Mouse (Mus musculus): ENCODE results near the gene Ms4a12. TPM values are rescaled to one million over a fixed set of nuclear protein-coding genes. Genes with fewer than 3 reads are reported as not detected.

Ms4a12 gene
- total and polyA plus RNA-seq, 2 experiments from 2014 or later = not detected

GRCm38 (mm10) chr19:11235820-11236219, 3.6 kb upstream of the Ms4a12 start:
- Histone ChIP-seq H3K4me3 (ENCODE audit: low read depth, low read length) (no peak overlapping the region), H3K4me2 (ENCODE audit: low read depth, low read length) (no peak overlapping the region), H3K9ac (replicated peaks; ENCODE audit: low read depth, low read length) (no peak overlapping the region), H3K9me3 (replicated peaks; ENCODE audit: control insufficient read depth, low read length) (no peaks in the 10 kb centered on the region), H3K27ac (ENCODE audit: low read depth) (no peak overlapping the region), H3K27me3 (ENCODE audit: control insufficient read depth, insufficient read depth, low read length) (no peaks in the 10 kb centered on the region), H3K36me3 (replicated peaks; ENCODE audit: control insufficient read depth, insufficient read depth, low read length) (no peaks in the 10 kb centered on the region), H3K4me1 (ENCODE audit: control insufficient read depth, insufficient read depth) (no peaks in the 10 kb centered on the region)
- DNase-seq (ENCODE audit: low spot score) (no peak), ATAC-seq (ENCODE audit: insufficient read depth, low read depth) (no peak)
- TF ChIP-seq CTCF (IDR thresholded peaks at IDR 0.05; ENCODE audit: low read depth) (no peak), EP300 (IDR thresholded peaks at IDR 0.05; ENCODE audit: low read depth) (no peak)

- TF ChIP-seq EP300 (IDR thresholded peaks at IDR 0.05; ENCODE audit: low read depth) (no peak), CTCF (IDR thresholded peaks at IDR 0.05; ENCODE audit: low read depth) (no peak)
- Histone ChIP-seq H3K9me3 (replicated peaks; ENCODE audit: control insufficient read depth, low read length) (no peaks in the 10 kb centered on the region), H3K36me3 (replicated peaks; ENCODE audit: control insufficient read depth, insufficient read depth, low read length) (no peaks in the 10 kb centered on the region), H3K4me2 (ENCODE audit: low read depth, low read length) (no peak overlapping the region), H3K4me3 (ENCODE audit: low read depth, low read length) (no peak overlapping the region), H3K27ac (ENCODE audit: low read depth) (no peak overlapping the region), H3K9ac (replicated peaks; ENCODE audit: low read depth, low read length) (no peak overlapping the region), H3K4me1 (ENCODE audit: control insufficient read depth, insufficient read depth) (no peaks in the 10 kb centered on the region), H3K27me3 (ENCODE audit: control insufficient read depth, insufficient read depth, low read length) (no peaks in the 10 kb centered on the region)
- DNase-seq (ENCODE audit: low spot score) = no peak
- no peak for ATAC-seq (ENCODE audit: insufficient read depth, low read depth)
- 55% methylated on average over 5 of the region's 5 CpGs for WGBS
Observed at GRCm38 (mm10) chr19:11234921-11235735, 2.9 kb upstream of the Ms4a12 start.

- DNase-seq (ENCODE audit: low spot score) (no peak), ATAC-seq (ENCODE audit: insufficient read depth, low read depth) (no peak)
- H3K9ac ChIP-seq (replicated peaks; ENCODE audit: low read depth, low read length) = no peak overlapping the region
- TF ChIP-seq EP300 (IDR thresholded peaks at IDR 0.05; ENCODE audit: low read depth) (no peak), CTCF (IDR thresholded peaks at IDR 0.05; ENCODE audit: low read depth) (no peak)
- H3K27me3 ChIP-seq (ENCODE audit: control insufficient read depth, insufficient read depth, low read length) = no peaks in the 10 kb centered on the region
- no peaks in the 10 kb centered on the region for H3K36me3 ChIP-seq (replicated peaks; ENCODE audit: control insufficient read depth, insufficient read depth, low read length)
- H3K4me2 ChIP-seq (ENCODE audit: low read depth, low read length) = no peak overlapping the region
- no peaks in the 10 kb centered on the region for H3K4me1 ChIP-seq (ENCODE audit: control insufficient read depth, insufficient read depth)
- no peak overlapping the region for H3K27ac ChIP-seq (ENCODE audit: low read depth)
- no peaks in the 10 kb centered on the region for H3K9me3 ChIP-seq (replicated peaks; ENCODE audit: control insufficient read depth, low read length)
- WGBS = 54% methylated on average over 5 of the region's 5 CpGs
- no peak overlapping the region for H3K4me3 ChIP-seq (ENCODE audit: low read depth, low read length)
Observed at GRCm38 (mm10) chr19:11234244-11234643, 2.0 kb upstream of the Ms4a12 start.

- Histone ChIP-seq H3K9ac (replicated peaks; ENCODE audit: low read depth, low read length) (no peak within 1 kb of the TSS), H3K4me1 (ENCODE audit: control insufficient read depth, insufficient read depth) (no peaks in the 10 kb centered on the region), H3K27ac (ENCODE audit: low read depth) (no peak within 1 kb of the TSS), H3K9me3 (replicated peaks; ENCODE audit: control insufficient read depth, low read length) (no peaks in the 10 kb centered on the region), H3K4me2 (ENCODE audit: low read depth, low read length) (no peak within 1 kb of the TSS), H3K36me3 (replicated peaks; ENCODE audit: control insufficient read depth, insufficient read depth, low read length) (no peaks in the 10 kb centered on the region), H3K4me3 (ENCODE audit: low read depth, low read length) (no peak within 1 kb of the TSS), H3K27me3 (ENCODE audit: control insufficient read depth, insufficient read depth, low read length) (no peaks in the 10 kb centered on the region)
- no peak for TF ChIP-seq CTCF (IDR thresholded peaks at IDR 0.05; ENCODE audit: low read depth)
- no peak for DNase-seq (ENCODE audit: low spot score)
- WGBS = 58% methylated on average over 12 of the region's 12 CpGs
- no peak for ATAC-seq (ENCODE audit: insufficient read depth, low read depth)
Observed at GRCm38 (mm10) chr19:11196546-11196945, 35.7 kb downstream of the Ms4a12 start, which contains the start of gene Ms4a13. Ms4a13 (minus strand) TSS chr19:11196737.

GRCm38 (mm10) chr19:11192552-11192951, 39.7 kb downstream of the Ms4a12 start:
- Histone ChIP-seq H3K27ac (ENCODE audit: low read depth) (no peak overlapping the region), H3K4me1 (ENCODE audit: control insufficient read depth, insufficient read depth) (no peaks in the 10 kb centered on the region), H3K9me3 (replicated peaks; ENCODE audit: control insufficient read depth, low read length) (no peaks in the 10 kb centered on the region), H3K9ac (replicated peaks; ENCODE audit: low read depth, low read length) (no peak overlapping the region), H3K4me2 (ENCODE audit: low read depth, low read length) (no peak overlapping the region), H3K4me3 (ENCODE audit: low read depth, low read length) (no peak overlapping the region), H3K27me3 (ENCODE audit: control insufficient read depth, insufficient read depth, low read length) (no peaks in the 10 kb centered on the region), H3K36me3 (replicated peaks; ENCODE audit: control insufficient read depth, insufficient read depth, low read length) (no peaks in the 10 kb centered on the region)
- no peak for TF ChIP-seq EP300 (IDR thresholded peaks at IDR 0.05; ENCODE audit: low read depth)
- no peak for TF ChIP-seq CTCF (IDR thresholded peaks at IDR 0.05; ENCODE audit: low read depth)
- WGBS = 54% methylated on average over 1 of the region's 1 CpGs
- no peak for DNase-seq (ENCODE audit: low spot score)
- ATAC-seq (ENCODE audit: insufficient read depth, low read depth) = no peak

- Histone ChIP-seq H3K9me3 (replicated peaks; ENCODE audit: control insufficient read depth, low read length) (no peaks in the 10 kb centered on the region), H3K4me2 (ENCODE audit: low read depth, low read length) (no peak overlapping the region), H3K9ac (replicated peaks; ENCODE audit: low read depth, low read length) (no peak overlapping the region), H3K27me3 (ENCODE audit: control insufficient read depth, insufficient read depth, low read length) (no peaks in the 10 kb centered on the region), H3K4me3 (ENCODE audit: low read depth, low read length) (no peak overlapping the region), H3K36me3 (replicated peaks; ENCODE audit: control insufficient read depth, insufficient read depth, low read length) (no peaks in the 10 kb centered on the region), H3K4me1 (ENCODE audit: control insufficient read depth, insufficient read depth) (no peaks in the 10 kb centered on the region), H3K27ac (ENCODE audit: low read depth) (no peak overlapping the region)
- DNase-seq (ENCODE audit: low spot score) (no peak), ATAC-seq (ENCODE audit: insufficient read depth, low read depth) (no peak)
- 19% methylated on average over 5 of the region's 5 CpGs for WGBS
- TF ChIP-seq EP300 (IDR thresholded peaks at IDR 0.05; ENCODE audit: low read depth) = no peak
- TF ChIP-seq CTCF (IDR thresholded peaks at IDR 0.05; ENCODE audit: low read depth) = no peak
Observed at GRCm38 (mm10) chr19:11184121-11184520, 48.1 kb downstream of the Ms4a12 start.
